Mouse (Mus musculus) lung, postnatal 10 days (tissue): ENCODE results near the gene Sh3bp4.

ENCODE experiments used
- DNase-seq: peaks from one replicate; pipeline ENCODE4 v3.0.0; 2021

Gene Sh3bp4

DNA sequence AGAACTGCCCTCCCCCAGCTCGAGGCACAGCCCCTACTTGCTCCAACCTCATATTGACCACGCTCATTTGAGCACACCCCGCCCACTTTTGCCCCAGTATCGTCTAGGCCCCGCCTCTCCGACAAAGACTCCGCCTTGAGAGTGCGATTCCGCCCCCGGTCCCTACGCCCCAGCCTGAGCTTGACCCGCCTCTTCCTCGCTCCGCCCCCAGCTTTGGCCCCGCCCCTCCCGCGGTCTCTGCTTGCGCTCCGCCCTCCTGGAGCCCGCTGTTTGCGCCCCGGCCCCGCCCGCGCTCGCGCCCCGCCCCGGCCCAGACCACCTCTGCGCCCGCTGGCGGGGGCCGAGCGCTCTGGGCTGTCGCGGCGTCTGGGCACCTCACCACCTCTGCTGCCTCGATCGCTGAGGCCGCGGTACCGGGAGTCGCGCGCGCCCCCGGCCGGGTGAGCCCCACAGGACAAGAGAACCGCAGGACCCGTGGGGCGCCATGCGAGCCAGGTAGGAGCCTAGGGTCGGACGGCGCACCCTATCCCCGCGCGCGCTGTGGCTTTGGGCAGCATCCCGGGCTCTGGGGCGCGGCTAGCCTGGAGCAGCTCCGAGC, at the start of gene Sh3bp4:
TSS of gene Sh3bp4 (plus strand) at position 313 of the 598 bp plus-strand sequence.
- DNase-seq = peak; percentile 100

DNA sequence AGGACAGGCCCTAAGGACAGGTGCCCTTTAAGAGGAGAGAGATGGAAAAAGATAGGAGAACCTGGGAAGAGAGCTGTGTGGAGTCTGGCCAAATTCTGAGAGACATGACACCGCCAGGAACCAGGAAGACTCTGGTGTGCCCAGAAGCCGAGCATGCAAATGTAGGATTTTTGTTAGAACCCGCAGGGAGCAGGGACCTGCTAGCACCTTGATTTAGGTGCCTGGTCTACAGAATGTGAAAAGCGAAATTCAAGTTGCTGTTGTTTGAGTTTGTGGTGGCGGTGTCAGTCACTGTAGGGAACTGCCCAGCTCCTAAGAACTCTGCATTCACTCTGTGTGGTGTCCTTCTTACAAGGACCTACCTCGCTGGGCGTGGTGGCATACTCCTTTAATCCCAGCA, 47.2 kb upstream of the Sh3bp4 start:
- no peak for DNase-seq

DNA sequence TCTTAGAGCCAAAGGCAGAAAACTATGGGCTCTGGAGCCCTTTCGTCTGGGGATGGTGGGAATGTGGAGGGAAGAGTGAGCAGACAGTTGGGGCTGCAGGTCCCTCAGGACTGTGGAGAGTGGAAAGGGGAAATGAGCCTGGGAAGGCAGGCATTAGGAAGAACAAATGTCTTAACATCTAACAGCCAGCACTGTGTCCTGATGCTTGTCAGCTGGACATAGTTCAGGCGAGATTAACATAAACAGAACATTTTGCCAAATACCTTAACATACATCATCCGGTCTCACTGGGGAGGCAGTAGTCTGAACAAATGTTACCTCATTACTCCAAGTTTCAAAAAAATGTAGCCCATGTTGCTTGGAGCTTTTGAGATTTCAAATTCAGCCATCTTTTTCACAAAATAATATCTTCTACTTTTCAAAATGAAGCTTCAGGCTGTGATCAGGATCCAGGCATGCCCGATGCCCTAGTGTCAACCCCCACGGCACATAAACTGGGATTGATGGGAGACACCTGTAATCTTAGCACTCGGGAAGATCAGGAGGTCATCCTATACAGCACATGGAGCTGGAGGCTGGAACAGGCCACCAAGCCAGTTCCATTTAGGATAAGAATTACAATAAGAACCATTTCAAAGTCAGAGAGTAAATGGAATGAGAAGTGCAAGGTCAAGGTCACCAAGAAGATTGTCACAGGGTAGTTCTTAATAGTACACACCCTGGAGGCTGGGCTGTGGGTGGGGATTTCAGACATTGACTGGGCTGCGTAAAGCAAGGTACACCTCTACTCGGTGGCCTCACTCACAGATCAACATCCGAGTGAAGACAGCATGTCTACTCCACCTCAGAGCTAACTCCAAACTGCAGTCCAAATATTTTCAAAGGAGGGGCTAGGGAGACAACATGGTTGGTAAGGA, 45.3 kb upstream of the Sh3bp4 start:
- DNase-seq = peak; percentile 12

DNA sequence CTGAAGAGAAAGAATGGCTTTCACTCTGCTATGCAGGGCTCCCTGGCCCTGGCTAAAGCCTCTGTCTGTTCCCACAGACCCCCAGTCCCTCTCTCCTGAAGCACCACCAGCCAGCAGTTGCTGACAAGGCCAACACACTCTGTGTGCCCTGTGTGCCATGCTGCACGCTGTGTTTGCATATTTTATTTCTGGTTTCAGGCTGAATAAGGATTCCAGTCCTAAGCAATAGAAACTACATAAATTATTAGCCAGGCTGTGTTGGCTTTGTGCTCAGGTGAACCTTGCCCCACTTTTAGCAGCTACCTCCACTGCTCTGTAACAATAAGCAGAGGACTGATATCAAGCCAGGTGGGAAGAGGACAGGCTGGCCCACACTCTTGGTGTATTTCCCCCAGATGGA, 44.2 kb upstream of the Sh3bp4 start:
- no peak for DNase-seq

DNA sequence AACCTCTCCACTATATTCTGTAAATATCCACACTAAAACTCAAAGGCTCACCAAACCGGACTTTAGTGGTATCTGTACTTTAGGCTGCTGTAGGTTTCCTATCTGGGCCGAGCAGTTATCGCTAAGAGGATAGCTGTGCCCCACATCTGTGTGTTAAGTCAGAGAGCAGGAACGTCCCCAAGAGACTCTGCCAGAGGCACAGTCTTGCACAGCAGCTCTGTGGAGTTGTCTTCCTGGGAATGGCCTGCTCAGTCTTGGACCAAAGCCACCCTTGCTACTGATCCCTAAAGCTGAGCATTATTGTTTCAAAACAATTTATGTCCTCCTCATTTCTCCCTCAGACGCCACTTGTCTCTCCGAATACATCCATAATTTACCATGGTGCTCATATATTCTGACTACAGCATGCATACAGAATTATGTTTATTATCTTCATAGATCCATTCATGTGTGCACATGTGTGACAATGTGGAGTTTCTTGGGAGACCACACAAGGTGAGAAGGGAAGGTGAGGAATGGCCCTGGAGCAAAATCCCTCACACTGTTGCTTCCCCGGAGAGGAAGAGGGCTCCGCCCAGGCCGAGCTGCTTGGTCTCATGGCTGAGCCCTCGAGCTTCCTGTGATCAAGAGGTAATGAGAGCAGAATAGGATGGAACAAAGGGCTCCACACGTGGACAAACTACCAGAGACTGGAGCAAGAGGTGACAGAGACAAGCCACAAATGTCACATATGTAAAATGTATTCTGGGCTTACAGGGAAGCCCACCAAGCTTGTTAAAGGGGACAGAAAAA, 40.9 kb upstream of the Sh3bp4 start:
- no peak for DNase-seq

DNA sequence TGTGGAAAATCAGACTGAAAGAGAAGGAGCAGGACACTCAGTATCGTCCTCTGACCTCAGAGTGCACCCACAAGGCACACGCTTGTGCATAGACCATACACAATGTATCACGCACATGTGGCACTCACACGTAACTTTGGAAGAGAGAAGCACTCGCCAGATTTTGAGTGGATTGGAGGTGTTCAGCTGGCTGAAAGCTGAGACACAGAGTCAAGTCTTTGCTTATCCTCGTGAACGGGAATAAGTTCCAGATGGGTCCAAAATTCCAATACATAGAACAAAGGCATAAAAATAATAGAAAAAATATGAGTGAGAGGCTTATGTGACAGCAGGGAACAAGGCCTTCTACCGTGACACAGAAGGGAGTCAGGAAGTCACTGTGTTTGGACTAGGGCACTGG, 36.6 kb upstream of the Sh3bp4 start:
- no peak for DNase-seq

DNA sequence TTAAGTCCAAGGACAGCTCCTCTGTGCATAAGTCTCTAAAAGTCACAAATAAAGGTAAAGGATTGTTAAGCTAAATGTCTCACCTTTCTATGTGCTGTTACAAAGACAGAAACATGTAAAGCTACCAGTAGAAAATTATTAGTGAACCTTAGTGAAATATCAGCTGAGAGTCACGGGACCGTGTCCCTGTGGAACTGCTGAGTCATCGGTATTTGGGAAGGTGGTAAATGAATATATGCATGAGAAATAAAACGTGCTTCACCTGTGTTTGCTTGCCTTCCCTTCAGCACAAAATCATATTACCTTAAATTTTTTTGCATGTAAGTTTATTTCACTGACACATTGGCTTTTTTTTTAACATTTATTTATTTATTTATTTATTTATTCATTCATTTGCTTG, 36.2 kb upstream of the Sh3bp4 start:
- no peak for DNase-seq

DNA sequence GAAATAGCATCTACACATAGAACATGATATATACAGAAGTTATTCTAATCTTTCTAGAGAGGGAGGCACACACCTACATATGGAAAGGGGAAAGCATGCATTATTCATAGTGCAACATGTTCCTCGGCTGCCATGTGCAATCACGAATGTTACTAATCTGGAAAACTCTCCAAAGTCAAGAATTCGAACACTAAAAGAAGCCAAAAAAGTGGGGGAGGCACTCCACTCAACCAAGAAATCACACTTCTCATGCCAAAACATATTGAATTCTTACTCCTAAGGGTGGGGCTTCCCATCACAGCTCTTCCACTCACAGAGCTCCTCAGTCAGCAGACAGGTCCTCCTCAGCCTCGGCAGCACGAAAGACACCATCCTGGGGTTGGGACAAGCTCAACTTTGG, 35.1 kb upstream of the Sh3bp4 start:
- no peak for DNase-seq

DNA sequence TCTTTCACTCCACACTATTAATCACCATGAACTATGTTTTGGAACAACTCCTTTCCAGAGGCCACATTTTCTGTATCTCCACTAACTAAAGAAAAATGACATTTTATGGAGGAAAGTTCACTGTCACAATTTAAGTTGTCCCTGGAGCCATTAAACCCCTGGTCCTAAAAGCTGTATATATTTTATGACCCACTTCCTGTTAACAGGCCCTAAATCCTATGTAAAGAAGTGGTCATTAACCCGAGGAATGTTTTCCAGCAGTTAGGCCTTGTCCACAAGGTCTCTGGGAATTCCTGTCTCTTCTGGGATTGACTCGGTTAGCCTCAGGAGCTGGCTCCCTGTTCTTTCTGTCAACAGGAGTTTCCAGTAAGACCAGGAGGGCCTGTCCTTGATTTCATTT, 30.4 kb upstream of the Sh3bp4 start:
- DNase-seq = no peak

DNA sequence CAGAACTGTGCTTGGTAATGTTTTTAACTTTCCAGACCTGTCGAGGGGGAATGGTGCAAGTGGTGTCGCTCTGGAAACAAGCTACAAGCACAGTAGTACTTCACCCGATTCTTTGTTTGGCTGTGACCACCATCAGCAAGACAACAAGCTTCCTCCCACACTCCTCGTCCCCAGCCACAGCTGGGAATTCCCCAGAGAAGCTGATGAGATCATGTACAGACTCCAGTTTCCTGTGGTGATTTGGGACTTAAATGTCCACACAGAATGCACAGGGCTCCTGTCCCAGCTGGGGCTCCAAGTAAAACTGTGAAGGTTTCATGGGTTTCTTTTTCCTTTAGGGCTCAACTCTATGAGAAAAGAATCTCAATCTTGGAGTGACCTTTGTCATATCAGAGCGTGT, 28.9 kb upstream of the Sh3bp4 start:
- DNase-seq = peak; percentile 69

DNA sequence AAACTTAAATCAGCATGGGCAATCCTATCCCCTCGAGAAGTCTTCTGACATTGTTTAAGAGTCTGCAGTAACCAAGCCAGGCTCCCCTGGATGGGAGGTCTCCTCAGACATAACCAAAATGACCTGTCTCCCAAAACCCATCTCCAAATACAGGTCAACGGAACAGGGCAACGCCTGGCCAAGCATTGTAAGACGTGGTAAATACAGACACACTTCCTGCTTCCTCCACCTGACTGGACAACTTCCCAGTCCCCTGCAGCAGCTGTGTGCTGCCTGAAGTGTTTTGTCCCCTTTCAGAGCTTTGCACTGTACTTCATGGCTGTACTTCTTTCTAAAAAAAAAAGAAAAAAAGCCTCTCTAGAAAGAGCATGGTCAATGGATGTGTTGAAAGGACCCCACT, 28.1 kb upstream of the Sh3bp4 start:
- no peak for DNase-seq

DNA sequence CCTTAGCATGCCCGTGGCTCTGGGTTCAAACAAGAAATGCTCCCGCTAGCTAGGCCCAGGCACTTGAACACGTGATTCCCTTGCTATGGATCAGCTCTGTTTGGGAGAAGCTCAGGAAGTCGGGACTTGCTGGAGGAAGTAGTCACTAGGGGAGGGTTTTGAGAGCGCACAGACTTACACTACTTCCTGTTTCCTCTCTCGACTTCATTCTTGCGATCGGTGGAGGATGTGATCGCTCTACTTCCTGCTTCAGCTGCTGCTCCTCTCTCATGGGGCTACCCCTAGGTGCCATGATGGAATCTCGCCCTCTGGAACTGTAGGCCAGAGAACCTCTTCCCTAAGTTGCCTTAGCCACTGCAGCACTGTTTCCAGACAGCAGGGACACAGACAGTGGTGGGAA, 27.3 kb upstream of the Sh3bp4 start:
- DNase-seq = peak; percentile 19

DNA sequence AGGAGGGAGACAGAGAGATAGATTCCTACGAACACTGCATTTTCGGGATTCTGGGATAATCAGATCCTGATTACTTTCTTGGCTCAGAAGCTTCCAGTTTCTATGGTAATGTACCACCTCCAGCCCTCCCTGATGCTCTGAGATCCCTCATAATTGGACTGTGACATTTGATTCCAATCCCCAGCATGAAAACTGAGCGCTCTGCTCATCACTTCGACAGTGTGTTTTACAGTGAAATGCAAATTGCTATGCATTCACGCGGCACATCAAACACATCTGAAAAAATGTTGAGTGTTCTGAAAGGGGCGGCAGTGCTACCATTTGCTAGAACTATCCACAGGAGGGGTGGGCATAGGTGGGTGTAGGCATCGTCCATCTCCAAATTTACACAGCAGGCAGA, 24.8 kb upstream of the Sh3bp4 start:
- no peak for DNase-seq

DNA sequence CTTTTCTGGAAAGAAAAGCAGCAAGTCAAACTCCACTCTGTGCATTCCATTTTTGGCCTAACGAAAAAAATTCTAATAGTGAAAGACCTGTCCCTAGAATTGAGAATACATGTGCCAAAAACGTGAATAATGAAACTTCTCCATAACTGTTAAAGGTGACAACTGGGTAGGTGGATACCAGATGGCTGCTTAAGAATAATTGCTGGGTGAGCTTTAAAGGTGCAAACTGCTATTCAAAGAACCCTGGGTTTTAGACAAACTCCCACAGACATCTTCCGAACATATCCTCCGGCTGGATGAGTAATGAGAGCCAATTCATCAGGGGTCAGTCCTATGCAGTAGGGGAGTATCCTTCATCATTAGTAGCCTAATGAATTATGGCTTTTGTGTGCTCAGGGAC, 20.7 kb upstream of the Sh3bp4 start:
- no peak for DNase-seq

DNA sequence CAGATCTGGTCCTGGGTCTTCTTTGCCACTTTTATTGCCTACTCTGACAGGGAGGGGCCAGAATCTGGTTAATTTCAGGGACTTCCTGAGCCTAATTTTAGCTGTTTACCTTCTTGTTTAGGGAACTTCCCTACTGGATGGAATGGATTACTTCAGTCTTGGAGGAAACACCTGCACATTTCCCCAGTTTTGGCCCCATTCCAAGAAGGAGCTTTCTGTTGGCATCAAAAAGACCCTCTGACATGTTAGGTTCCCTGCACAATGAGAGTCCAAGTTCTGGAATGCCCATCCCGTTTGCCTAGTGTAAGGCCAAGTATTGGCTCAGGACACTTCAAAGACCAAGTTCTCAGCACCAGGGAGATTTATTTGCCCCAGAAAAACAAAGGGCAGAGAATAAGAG, 14.0 kb upstream of the Sh3bp4 start:
- DNase-seq = no peak

DNA sequence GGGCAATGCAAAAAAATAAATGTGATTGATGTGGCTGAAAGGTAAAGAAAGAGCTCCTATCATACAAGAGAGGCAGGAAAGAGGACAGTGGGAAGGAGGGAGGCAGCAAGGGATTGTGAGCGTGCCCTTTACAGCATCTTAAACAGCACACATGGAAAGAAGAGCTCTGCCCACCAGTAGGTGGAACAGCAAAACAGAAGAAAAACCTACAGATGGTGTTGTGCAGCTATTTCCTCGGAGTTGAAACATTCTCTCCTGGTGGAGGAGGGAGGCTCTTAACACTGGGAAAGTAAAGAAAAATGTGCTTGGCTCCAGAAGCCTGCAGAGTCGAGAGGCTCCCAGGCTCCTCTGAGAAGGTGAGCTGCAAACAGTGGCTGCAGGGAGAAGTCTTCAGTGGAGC, 12.8 kb upstream of the Sh3bp4 start:
- no peak for DNase-seq

DNA sequence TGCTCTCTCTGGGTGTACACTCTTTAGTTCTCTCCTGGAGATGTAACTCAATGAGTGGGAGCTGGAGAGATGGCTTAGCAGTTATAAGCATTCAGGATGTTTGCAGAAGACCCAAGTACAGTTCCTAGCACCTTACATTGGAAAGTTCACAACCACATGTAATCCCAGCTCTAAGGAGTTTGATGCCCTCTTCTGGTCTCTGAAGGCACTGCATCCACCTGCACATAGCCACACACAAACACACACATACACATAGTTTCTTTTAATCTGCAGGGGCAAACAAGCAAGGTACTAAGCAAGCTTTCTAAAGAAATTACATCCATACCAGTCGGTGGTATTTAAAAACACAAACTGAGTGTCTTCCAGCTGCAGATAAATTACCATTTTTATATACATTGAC, 12.2 kb upstream of the Sh3bp4 start:
- no peak for DNase-seq

DNA sequence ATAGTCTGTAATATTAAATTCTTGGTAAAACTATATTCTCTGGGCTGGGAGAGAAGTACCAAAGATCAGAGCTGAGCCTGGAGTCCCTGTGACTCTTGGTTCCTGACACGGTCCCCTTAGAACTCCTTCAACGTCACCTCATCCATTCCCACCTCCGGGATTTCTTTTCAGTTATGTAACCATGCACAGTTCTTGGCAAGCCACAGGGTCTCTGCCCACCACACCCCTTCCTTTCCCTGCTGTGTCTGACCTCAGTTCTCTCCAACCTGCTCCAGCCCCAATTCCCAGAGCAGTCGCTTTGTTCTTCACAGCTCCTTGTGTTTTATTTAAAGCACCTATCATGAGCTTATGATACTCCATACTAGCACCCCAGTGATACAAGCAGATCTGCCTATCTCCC, 7.2 kb upstream of the Sh3bp4 start:
- peak; percentile 60 for DNase-seq

DNA sequence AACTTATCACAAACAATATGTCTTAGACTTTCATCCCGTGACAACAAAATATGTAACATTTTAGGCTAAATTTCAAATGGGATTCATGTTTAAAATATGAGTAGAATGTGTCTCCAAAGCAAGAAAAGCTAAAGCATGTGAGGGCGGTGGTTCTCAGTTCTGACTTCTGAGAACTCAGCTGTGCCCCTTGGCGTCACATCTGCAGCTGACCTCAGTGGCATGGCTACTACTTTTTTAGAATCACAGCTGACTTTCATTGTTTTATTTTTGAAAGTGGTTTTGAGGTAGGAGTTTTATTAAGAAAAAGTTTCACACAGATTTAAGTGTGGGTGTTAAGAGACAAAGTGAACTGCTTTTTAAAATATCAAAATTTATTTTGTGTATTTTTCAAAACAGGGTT, 6.4 kb upstream of the Sh3bp4 start:
- no peak for DNase-seq

DNA sequence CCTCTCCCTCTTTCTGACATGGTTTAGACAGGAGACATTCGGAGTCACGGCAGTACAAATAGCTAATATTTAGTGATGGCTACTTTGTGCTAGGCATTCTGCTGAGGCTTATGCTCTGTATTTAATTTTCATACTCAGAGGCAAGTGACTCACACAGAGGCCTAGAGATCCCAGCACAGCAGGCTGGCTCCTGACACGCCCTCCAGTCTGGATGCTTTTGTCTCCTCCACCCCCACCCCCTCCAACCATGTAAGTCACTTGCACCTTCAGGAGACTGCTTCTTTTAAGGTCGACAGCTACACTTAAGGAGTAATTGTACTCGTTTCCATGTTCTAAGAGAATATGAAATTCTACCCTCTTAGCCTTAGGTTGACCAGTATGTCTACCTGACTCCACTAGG, 1.4 kb upstream of the Sh3bp4 start:
- no peak for DNase-seq

DNA sequence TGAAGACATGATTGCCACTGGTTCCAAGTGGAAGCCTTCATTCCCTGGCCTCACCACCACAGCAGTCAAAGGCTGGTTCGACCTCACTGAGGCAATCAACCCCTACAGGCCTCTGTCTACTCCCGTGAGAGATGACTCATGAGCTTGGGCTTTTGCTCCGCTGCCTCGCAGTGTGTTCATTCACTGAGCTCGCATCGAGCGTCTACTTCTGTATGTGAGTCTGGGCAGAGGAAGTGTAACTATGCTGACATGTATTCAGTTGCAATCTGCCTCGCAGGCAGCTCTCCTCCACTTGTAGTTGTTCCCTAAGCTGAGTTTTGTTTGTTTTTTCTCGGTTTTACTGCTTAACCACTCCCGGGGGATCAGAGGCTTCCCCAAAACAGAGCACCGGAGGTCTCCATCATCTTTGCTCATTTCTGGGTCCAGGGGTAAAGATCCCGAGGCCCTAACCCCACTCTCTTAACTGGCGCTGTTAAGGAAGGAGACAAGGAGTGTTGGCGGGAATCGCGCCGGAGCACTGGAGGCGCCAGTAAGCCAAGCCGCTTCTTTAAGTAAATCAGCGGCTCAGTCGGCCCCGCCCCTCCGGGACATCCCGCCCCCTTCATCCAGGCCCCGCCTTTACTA, 624 bp upstream of the Sh3bp4 start:
- peak; percentile 45 for DNase-seq

DNA sequence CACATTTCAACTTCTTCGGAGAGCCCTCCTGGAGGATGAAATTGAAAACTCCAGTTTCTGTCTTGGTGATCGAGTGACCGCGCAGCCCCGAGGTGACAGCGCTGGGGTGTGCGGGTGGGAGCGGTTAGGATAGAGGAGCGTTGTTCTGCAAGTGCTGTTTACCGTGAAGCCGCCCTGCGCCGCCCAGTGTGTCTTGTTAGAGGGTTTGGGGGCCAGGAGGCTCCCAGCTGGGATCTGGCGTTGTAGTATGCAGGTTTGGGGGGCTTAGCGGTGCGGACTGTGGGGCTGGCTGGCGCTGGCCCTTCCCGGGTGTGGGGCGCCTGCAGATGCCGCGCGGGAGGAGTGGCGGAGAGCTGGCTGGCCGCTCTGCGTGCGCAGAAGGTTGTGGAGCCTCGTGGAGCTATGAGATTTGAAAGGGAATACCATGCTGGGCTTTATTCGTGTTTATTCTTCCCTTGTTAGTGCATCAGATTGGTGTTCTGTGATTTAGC, 701 bp downstream of the Sh3bp4 start:
- DNase-seq = peak; percentile 62
